ENCODE assay signal across 17 mouse cellular contexts in genomic region chr6:99031321-99031903, GRCm38 (mm10).
DNase-seq lines count a peak whose midpoint lies in the region; ATAC-seq and TF ChIP-seq lines count a peak whose summit lies in the region.
"Had no signal": no experiment of that assay in that cellular context is flagged by ENCODE, and none has a peak within 500 bp of the region (broad histone marks: within the 10 kb centered on the region; RNA-seq: fewer than 3 reads in every experiment).

No protein-coding gene starts in this region.

- peak; percentile 51 for DNase-seq in embryonic facial prominence, embryonic 14.5 days (ENCODE audit: low spot score)
- DNase-seq in embryonic facial prominence, embryonic 10.5 days (ENCODE audit: low spot score), result no peak
- DNase-seq in lung, postnatal 25 days (ENCODE audit: low spot score), result no peak
- DNase-seq in naive thymus-derived CD4-positive, alpha-beta T cell, adult 2 months (ENCODE audit: low read depth), result peak; percentile 70
- no peak for DNase-seq in Muller cell, postnatal 12 days (ENCODE audit: inconsistent ontology term)
- DNase-seq in hindbrain, postnatal 0 days (ENCODE audit: low spot score), result no peak
- DNase-seq: adrenal gland, postnatal 10 days; cerebellum, adult 11-12 months; cerebellum, postnatal 25 days; kidney, adult 9 months; liver, embryonic 13.5 days; lung, postnatal 14 days had no signal

- no peaks in the 10 kb centered on the region for H3K4me1 ChIP-seq in embryonic facial prominence, embryonic 14.5 days (ENCODE audit: control insufficient read depth, insufficient read depth, low read length)
- peaks cover 85% of the 10 kb centered on the region for H3K4me1 ChIP-seq in embryonic facial prominence, embryonic 10.5 days
- peaks cover 22% of the 10 kb centered on the region; the same call in 1 of the 2 replicates for H3K4me1 ChIP-seq in lung, embryonic 15.5 days
- peaks cover 11% of the 10 kb centered on the region for H3K4me1 ChIP-seq in ES-Bruce4 (ENCODE audit: control insufficient read depth, insufficient read depth, low read length)
- H3K4me1 ChIP-seq in hindbrain, postnatal 0 days (ENCODE audit: insufficient read depth, low read length), result no peaks in the 10 kb centered on the region

- WGBS in embryonic facial prominence, embryonic 14.5 days, result 64% methylated on average over 9 of the region's 9 CpGs
- 75% methylated on average over 9 of the region's 9 CpGs for WGBS in embryonic facial prominence, embryonic 10.5 days
- WGBS in lung, embryonic 15.5 days, result 46% methylated on average over 9 of the region's 9 CpGs
- 79% methylated on average over 9 of the region's 9 CpGs for WGBS in hindbrain, postnatal 0 days

- TF ChIP-seq EP300 in ES-Bruce4 (IDR thresholded peaks at IDR 0.05; ENCODE audit: insufficient read depth, low read depth, low read length), result no peak

- no peaks in the 10 kb centered on the region for H3K9me3 ChIP-seq in embryonic facial prominence, embryonic 14.5 days (ENCODE audit: control insufficient read depth, low read length)
- no peaks in the 10 kb centered on the region for H3K9me3 ChIP-seq in embryonic facial prominence, embryonic 10.5 days
- no peaks in the 10 kb centered on the region for H3K9me3 ChIP-seq in lung, embryonic 15.5 days
- no peaks in the 10 kb centered on the region for H3K9me3 ChIP-seq in ES-Bruce4 (replicated peaks; ENCODE audit: control insufficient read depth, insufficient read depth, low read length, poor library complexity, severe bottlenecking)
- no peaks in the 10 kb centered on the region for H3K9me3 ChIP-seq in hindbrain, postnatal 0 days (ENCODE audit: low read length)
- H3K9me3 ChIP-seq: hindbrain, embryonic 15.5 days; liver, embryonic 13.5 days; midbrain, embryonic 12.5 days had no signal

- no peak for ATAC-seq in embryonic facial prominence, embryonic 14.5 days (ENCODE audit: low read depth)
- ATAC-seq in lung, embryonic 15.5 days (ENCODE audit: borderline replicate concordance, extremely low read depth, low FRiP score, low TSS enrichment), result no peak
- no peak for ATAC-seq in hindbrain, postnatal 0 days

- H3K9ac ChIP-seq in embryonic facial prominence, embryonic 14.5 days (ENCODE audit: low read depth, low read length), result no peak overlapping the region
- no peak overlapping the region for H3K9ac ChIP-seq in lung, embryonic 15.5 days
- H3K9ac ChIP-seq in ES-Bruce4 (ENCODE audit: low read depth, poor library complexity, severe bottlenecking), result no peak overlapping the region
- no peak overlapping the region for H3K9ac ChIP-seq in hindbrain, postnatal 0 days (replicated peaks; ENCODE audit: low read length)
- H3K9ac ChIP-seq: heart, embryonic 12.5 days; hindbrain, embryonic 15.5 days; liver, embryonic 13.5 days; midbrain, embryonic 12.5 days had no signal

- no peaks in the 10 kb centered on the region for H3K27me3 ChIP-seq in embryonic facial prominence, embryonic 14.5 days (replicated peaks; ENCODE audit: control insufficient read depth, insufficient read depth, low read length)
- peaks cover 4% of the 10 kb centered on the region; the same call in 1 of the 2 replicates for H3K27me3 ChIP-seq in embryonic facial prominence, embryonic 10.5 days (replicated peaks; ENCODE audit: low read depth, poor library complexity, severe bottlenecking)
- H3K27me3 ChIP-seq in lung, embryonic 15.5 days, result no peaks in the 10 kb centered on the region
- H3K27me3 ChIP-seq in ES-Bruce4 (ENCODE audit: control insufficient read depth, insufficient read depth, low read length, poor library complexity, severe bottlenecking), result no peaks in the 10 kb centered on the region
- 0 out of 2 replicates have a peak, but pooled peaks cover 4% of the 10 kb centered on the region for H3K27me3 ChIP-seq in hindbrain, postnatal 0 days (ENCODE audit: insufficient read depth, low read length)
- H3K27me3 ChIP-seq: heart, embryonic 12.5 days; midbrain, embryonic 12.5 days had no signal

- TF ChIP-seq CTCF in ES-Bruce4 (IDR thresholded peaks at IDR 0.05; ENCODE audit: low read depth, low read length), result no peak
- TF ChIP-seq CTCF in hindbrain, postnatal 0 days (IDR thresholded peaks at IDR 0.05; ENCODE audit: low read depth), result no peak

- no peak overlapping the region for H3K27ac ChIP-seq in embryonic facial prominence, embryonic 14.5 days (replicated peaks; ENCODE audit: low read depth, low read length)
- H3K27ac ChIP-seq in embryonic facial prominence, embryonic 10.5 days (replicated peaks), result no peak overlapping the region
- H3K27ac ChIP-seq in lung, embryonic 15.5 days, result peak overlapping the region; percentile 47; the same call in 1 of the 2 replicates
- H3K27ac ChIP-seq in ES-Bruce4 (ENCODE audit: insufficient read depth, low read length), result peak overlapping the region; percentile 30; the same call in 1 of the 2 replicates
- no peak overlapping the region for H3K27ac ChIP-seq in hindbrain, postnatal 0 days
- H3K27ac ChIP-seq: hindbrain, embryonic 15.5 days; liver, embryonic 13.5 days; midbrain, embryonic 12.5 days had no signal

- no peak overlapping the region for H3K4me3 ChIP-seq in embryonic facial prominence, embryonic 14.5 days (ENCODE audit: low read depth, low read length)
- no peak overlapping the region for H3K4me3 ChIP-seq in embryonic facial prominence, embryonic 10.5 days
- H3K4me3 ChIP-seq in lung, embryonic 15.5 days, result no peak overlapping the region
- H3K4me3 ChIP-seq in ES-Bruce4 (ENCODE audit: low read depth, low read length), result no peak overlapping the region
- no peak overlapping the region for H3K4me3 ChIP-seq in hindbrain, postnatal 0 days (ENCODE audit: low read length)
- H3K4me3 ChIP-seq: heart, embryonic 12.5 days; hindbrain, embryonic 15.5 days; liver, embryonic 13.5 days; midbrain, embryonic 12.5 days had no signal

- no peak overlapping the region for H3K4me2 ChIP-seq in embryonic facial prominence, embryonic 14.5 days (ENCODE audit: low read depth, low read length)
- no peak overlapping the region; the same call in 1 of the 2 replicates for H3K4me2 ChIP-seq in lung, embryonic 15.5 days
- H3K4me2 ChIP-seq in hindbrain, postnatal 0 days (ENCODE audit: low read depth, low read length), result no peak overlapping the region
- H3K4me2 ChIP-seq: heart, embryonic 12.5 days; hindbrain, embryonic 15.5 days; liver, embryonic 13.5 days; midbrain, embryonic 12.5 days had no signal

- H3K36me3 ChIP-seq in embryonic facial prominence, embryonic 14.5 days (ENCODE audit: control insufficient read depth, insufficient read depth, low read length), result no peaks in the 10 kb centered on the region
- H3K36me3 ChIP-seq in embryonic facial prominence, embryonic 10.5 days (replicated peaks), result no peaks in the 10 kb centered on the region
- no peaks in the 10 kb centered on the region for H3K36me3 ChIP-seq in lung, embryonic 15.5 days
- no peaks in the 10 kb centered on the region for H3K36me3 ChIP-seq in ES-Bruce4 (ENCODE audit: control insufficient read depth, insufficient read depth, low read length, poor library complexity, severe bottlenecking)
- no peaks in the 10 kb centered on the region for H3K36me3 ChIP-seq in hindbrain, postnatal 0 days (ENCODE audit: insufficient read depth, low read length)
- H3K36me3 ChIP-seq: heart, embryonic 12.5 days; hindbrain, embryonic 15.5 days; liver, embryonic 13.5 days had no signal

- TF ChIP-seq POLR2A in ES-Bruce4 (IDR thresholded peaks at IDR 0.05; ENCODE audit: insufficient read depth, low read length), result no peak

Comparison
In these comparisons a context has a peak if more than half of its experiments do, and no peak if none do; other contexts are left out.
1. DNase-seq: peak in embryonic facial prominence, embryonic 14.5 days (single experiment) and naive thymus-derived CD4-positive, alpha-beta T cell, adult 2 months (single experiment); none in embryonic facial prominence, embryonic 10.5 days (single experiment), lung, postnatal 25 days (single experiment), Muller cell, postnatal 12 days (single experiment) and hindbrain, postnatal 0 days (single experiment).
2. H3K27ac ChIP-seq: peak in lung, embryonic 15.5 days (single experiment) and ES-Bruce4 (single experiment); none in embryonic facial prominence, embryonic 14.5 days (single experiment), embryonic facial prominence, embryonic 10.5 days (single experiment) and hindbrain, postnatal 0 days (single experiment).